Mouse (Mus musculus) bone marrow macrophage, adult 2 months (primary cell): ENCODE results near the gene 9530003J23Rik.
"Not testable (repeated sequence)": the region's sequence is repeated elsewhere in the genome, so short reads cannot be mapped to it uniquely, and the experiment has no call there.

Experiments used
- CTCF ChIP-seq: IDR thresholded peaks from 2 replicates; pipeline ENCODE4 v1.5.1; 2012; ENCODE audit warnings: low read depth, mild to moderate bottlenecking, low read length, moderate library complexity
- POLR2A ChIP-seq: IDR thresholded peaks from 2 replicates; pipeline ENCODE4 v1.6.1; 2012; ENCODE audit warnings: mild to moderate bottlenecking, low read depth, low read length, borderline replicate concordance

- not testable (repeated sequence) for TF ChIP-seq CTCF, POLR2A
Observed at GRCm38 (mm10) chr10:117277779-117278178, 39.3 kb upstream of the 9530003J23Rik start.
